Mouse (Mus musculus): ENCODE results near the gene Mdga2.

DNA sequence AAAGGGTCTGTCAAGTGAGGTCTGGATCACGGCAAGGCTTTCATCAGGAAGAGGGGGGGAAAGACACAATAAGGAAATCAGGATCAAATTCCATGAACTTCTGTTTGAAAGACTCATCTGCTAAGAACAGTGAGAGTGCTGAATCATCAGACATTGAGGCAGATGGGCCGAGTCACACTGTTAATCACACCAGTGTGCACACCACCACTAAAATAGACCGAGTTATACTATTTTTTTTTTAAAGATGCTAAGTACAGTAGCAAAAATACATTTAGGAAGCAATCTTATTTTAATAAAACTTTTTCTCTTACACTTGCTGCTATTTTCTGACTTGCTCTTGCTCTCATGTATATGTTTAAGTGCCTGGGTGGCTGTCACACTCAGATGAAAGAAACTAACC lies 382.0 kb downstream of the Mdga2 start:
- TF ChIP-seq CTCF (conservative IDR thresholded peaks at IDR 0.05 in 1 of 2, IDR thresholded peaks at IDR 0.05 in 1 of 2; ENCODE audit: low read depth in 2 of 2, low read length in 2 of 2) (no peak), POLR2AphosphoS2 (IDR thresholded peaks at IDR 0.05; ENCODE audit: low read depth, low read length) (no peak), ZKSCAN1 (IDR thresholded peaks at IDR 0.05; ENCODE audit: borderline replicate concordance, low read depth, low read length) (no peak), MXI1 (IDR thresholded peaks at IDR 0.05; ENCODE audit: low read depth, low read length) (no peak), HCFC1 (IDR thresholded peaks at IDR 0.05; ENCODE audit: low read depth, low read length) (no peak), ZC3H11A (IDR thresholded peaks at IDR 0.05; ENCODE audit: low read depth, low read length) (no peak), EP300 (IDR thresholded peaks at IDR 0.05; ENCODE audit: low read length) (no peak), POLR2A (IDR thresholded peaks at IDR 0.05; ENCODE audit: low read depth, low read length) (no peak), USF2 (conservative IDR thresholded peaks at IDR 0.05; ENCODE audit: low read depth, low read length) (no peak), CHD2 (IDR thresholded peaks at IDR 0.05; ENCODE audit: low read length) (no peak), MAX (IDR thresholded peaks at IDR 0.05; ENCODE audit: low read length) (no peak), TBP (conservative IDR thresholded peaks at IDR 0.05; ENCODE audit: low read depth, low read length) (no peak)
